Mouse (Mus musculus) kidney, postnatal 14 days (tissue): ENCODE measurements around the gene Brd4.
A peak's percentile ranks its signal among the peaks of the same experiment; 100 is the strongest.
"Not testable (repeated sequence)": the region's sequence is repeated elsewhere in the genome, so short reads cannot be mapped to it uniquely, and the experiment has no call there.

ENCODE experiments used
- DNase-seq: peaks from one replicate; pipeline ENCODE4 v3.0.0; 2022; ENCODE audit warnings: mixed read lengths

Brd4 gene

GRCm38 (mm10) chr17:32229256-32229655 is 55.3 kb downstream of the Brd4 start:
- DNase-seq: no peak

GRCm38 (mm10) chr17:32220873-32221272 is 63.6 kb downstream of the Brd4 start:
- peak; percentile 20 for DNase-seq

DNA sequence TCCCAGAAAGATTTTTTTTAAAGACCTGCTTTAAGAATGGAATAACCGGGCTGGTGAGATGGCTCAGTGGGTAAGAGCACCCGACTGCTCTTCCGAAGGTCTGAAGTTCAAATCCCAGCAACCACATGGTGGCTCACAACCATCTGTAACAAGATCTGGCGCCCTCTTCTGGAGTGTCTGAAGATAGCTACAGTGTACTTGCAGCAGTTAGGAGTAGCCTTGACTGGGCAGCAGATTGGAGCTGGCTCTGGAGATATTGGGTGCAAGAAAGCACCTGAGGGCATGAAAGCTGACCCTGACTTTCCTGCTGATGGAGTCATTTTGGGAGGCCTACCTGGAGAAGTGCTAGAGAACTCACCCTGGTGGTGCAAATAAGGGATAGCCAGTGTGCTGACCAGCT is 68.9 kb downstream of the Brd4 start:
- DNase-seq: not testable (repeated sequence)

- DNase-seq: not testable (repeated sequence)
Observed at GRCm38 (mm10) chr17:32211554-32211953, 73.0 kb downstream of the Brd4 start.

DNA sequence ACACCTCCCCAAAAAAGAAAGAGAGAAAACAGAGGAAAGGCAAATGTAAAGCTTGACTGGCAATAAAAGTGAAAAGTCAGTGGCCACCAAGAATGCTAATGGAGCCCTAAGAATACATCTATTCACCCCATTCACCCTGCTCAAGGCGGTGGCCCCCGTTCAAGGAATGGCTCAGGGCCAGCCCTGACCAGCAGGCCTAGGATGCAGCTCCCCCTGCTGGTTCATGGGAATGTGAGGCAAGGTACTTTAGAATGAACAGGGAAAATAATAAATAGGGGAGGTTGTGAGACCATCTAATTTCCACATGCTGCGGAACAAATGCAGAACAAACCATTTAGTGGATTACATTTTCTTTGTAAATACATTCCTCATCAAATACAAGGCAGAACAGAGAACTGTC is 74.8 kb downstream of the Brd4 start:
- peak; percentile 76 for DNase-seq

DNA sequence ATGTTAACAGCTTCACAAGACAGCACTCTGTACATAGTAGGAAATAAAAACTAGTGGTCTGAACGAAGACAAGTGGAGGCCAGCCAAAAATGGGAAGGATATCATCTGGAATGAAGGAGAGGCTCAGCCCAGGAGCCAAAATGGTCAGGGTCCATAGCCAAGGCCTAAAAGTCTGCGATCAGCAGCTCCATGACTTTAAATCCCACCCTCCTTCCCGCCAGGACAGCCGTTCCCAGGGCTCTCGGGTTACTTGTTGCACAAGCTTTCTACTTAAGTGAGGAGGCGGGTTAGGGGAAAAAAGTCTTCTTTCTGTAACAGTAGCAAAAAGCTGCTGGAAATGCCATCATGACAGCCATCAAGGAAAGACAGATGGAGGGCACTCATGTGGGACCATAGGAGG is 75.4 kb downstream of the Brd4 start:
- peak; percentile 61 for DNase-seq

DNA sequence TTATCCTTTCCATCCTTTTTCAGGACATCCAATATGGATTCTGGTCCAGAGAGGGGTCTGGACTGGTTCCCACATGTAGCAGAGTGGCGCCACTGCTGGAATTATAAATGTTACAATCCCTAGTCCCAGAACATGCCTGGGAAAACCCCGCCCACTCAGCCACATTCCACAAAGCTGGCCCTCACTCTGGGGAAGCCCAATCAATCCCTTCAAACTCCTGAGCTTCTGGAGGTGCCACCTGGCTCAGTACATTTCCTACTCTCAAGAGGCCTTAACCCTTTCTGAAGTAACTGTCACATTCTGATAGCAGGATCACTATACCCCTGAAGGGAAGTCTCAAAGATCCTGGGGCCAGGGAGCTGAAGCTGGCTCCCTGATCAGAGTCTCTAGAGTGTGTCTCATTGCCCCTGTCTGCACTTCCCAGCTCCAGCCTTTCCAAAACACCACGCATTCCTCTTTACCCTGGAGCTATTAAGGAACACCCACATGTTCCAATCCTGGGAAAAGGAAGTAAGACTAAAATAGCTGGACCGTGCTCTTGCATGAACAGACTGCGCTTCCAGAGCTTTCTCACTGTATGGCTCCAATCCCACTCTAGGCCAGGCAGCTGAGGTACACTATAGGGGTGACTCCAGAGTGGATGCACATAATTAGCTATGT is 76.8 kb downstream of the Brd4 start:
- peak; percentile 67 for DNase-seq

GRCm38 (mm10) chr17:32205345-32205744 is 79.2 kb downstream of the Brd4 start:
- peak; percentile 14 for DNase-seq

GRCm38 (mm10) chr17:32202972-32203371 is 81.5 kb downstream of the Brd4 start:
- no peak for DNase-seq

DNA sequence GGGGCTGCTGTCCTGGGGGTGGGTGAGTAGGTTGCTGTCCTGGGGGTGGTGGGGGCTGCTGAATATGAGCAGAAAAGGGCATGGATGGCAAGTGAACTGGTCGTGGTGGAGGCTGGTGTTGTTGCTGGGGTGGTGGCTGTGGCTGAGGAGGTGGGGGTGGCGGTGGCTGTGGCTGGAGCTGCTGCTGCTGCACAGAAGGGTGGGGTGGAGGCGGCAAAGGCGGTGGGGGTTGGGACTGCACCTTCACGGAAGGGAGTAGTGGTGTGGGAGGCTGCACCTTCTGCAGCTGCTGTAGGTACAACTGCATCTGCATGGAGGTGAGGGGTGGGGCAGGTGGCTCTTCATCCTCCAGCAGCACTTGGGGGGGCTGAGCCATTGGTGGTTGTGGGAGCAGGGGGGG is 83.4 kb downstream of the Brd4 start:
- DNase-seq: no peak

GRCm38 (mm10) chr17:32199796-32200195 is 84.7 kb downstream of the Brd4 start:
- no peak for DNase-seq

GRCm38 (mm10) chr17:32197156-32197555 is 87.4 kb downstream of the Brd4 start:
- no peak for DNase-seq

- DNase-seq: no peak
Observed at GRCm38 (mm10) chr17:32195725-32196124, 88.8 kb downstream of the Brd4 start.

GRCm38 (mm10) chr17:32193010-32193409 is 91.5 kb downstream of the Brd4 start:
- no peak for DNase-seq

- DNase-seq: no peak
Observed at GRCm38 (mm10) chr17:32189850-32190249, 94.7 kb downstream of the Brd4 start.

- no peak for DNase-seq
Observed at GRCm38 (mm10) chr17:32188863-32189636, 95.5 kb downstream of the Brd4 start, which contains the start of gene Ephx3. Ephx3 (minus strand) TSS chr17:32189549.

GRCm38 (mm10) chr17:32183017-32183416 is 101.5 kb downstream of the Brd4 start:
- DNase-seq: no peak

DNA sequence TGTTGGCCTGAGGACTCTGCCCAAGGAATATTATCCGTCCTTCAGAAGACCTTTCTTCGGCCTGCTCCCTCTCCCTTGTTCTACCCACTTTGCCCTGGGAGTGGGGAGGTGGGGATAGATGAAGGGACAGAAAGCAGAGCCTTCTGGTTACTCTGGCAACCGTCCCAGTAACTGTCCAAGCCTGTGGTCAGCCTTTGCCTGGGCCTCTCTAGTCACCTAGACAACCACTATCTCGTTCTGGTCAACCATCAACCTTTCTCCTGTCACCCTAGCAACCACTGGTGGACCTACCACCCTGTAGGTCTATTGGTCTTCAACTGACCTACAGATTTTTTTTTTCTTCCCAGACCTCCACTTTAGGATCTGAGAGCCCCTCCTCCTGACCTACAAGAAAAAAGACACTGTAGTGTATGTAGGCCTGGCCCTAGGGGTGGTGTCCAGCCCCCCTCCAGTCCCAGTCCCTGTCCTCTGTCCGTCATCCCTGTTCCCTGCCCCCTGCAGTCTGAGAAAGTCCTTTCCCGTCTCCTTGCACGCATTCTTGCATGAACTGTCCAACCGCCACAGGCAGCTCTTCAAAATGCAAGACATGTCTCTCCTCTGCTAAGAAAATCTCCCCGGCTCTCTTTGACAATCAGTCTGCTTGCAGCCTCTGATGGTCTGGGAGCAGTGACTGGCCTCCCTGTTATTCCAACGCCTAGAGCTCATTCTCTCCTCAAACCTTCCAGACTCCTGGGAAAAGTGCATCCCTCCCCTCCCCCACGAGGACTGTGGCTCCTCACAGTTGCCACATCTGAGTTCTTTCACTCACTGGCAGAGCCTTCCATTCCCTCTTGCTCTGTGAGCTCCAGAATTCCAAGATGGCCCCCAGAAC is 104.7 kb downstream of the Brd4 start:
- DNase-seq: no peak

DNA sequence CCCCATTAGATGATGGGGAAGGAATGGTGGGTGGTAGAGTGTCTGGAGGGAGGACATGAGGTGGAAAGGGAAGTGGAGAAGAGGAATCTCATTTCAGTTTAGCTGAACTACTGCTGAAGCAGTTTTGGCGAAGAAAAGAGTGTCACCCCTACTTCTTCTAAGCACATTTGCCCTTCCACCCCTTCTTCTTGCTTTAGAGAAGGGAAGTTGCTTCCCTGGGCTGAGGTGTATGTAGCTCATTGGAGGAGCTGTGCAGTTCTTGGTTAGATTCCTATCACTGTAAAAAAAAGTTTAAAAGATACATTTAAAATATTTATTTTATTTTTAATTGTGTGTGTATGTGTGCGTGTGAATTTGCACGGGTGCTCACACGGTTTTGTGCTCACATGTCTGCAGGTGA is 107.6 kb downstream of the Brd4 start:
- DNase-seq: no peak

DNA sequence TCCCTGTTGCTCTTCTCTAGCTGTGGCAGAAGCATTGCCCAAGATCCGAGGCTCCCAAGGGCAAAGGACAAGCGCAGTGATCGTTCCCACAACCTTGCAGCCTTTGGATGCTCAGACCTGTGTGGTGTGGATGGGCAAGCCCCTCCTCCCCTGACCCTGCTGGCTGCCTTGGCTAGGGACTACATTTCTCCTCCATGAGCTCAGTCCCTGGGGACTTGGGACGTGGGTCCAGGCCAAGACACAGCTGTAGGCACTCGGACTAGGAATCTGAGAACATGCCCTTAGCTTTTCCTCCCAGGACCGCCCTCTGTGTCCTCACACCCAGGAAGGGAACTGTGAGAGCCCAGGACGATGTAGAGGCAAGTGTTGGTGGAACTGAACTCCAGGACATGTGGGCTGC is 111.4 kb downstream of the Brd4 start:
- DNase-seq: peak; percentile 83

- no peak for DNase-seq
Observed at GRCm38 (mm10) chr17:32172485-32172884, 112.0 kb downstream of the Brd4 start.

- no peak for DNase-seq
Observed at GRCm38 (mm10) chr17:32169518-32170225, 114.8 kb downstream of the Brd4 start.

GRCm38 (mm10) chr17:32166687-32167086 is 117.8 kb downstream of the Brd4 start, which contains the start of gene Notch3:
Notch3 (minus strand) TSS chr17:32166852.
- DNase-seq: peak; percentile 81
